8 mouse cellular contexts compared by ENCODE assay signal in genomic region chr9:50616161-50616560, GRCm38 (mm10). TPM values are rescaled to one million over a fixed set of nuclear protein-coding genes. Genes with fewer than 3 reads are reported as not detected.
DNase-seq lines count a peak whose midpoint lies in the region; ATAC-seq and TF ChIP-seq lines count a peak whose summit lies in the region.

No protein-coding gene starts in this region.

- peaks cover 35% of the 10 kb centered on the region for H3K36me3 ChIP-seq in lung, embryonic 15.5 days
- H3K36me3 ChIP-seq in limb, embryonic 10.5 days: peaks cover 42% of the 10 kb centered on the region
- H3K36me3 ChIP-seq in neural tube, embryonic 15.5 days: peaks cover 36% of the 10 kb centered on the region

- H3K9ac ChIP-seq in lung, embryonic 15.5 days: peak overlapping the region; percentile 100
- peak overlapping the region; percentile 97 for H3K9ac ChIP-seq in neural tube, embryonic 15.5 days (replicated peaks)

- TF ChIP-seq CTCF in embryonic fibroblast, embryonic 13.5 days (IDR thresholded peaks at IDR 0.05; ENCODE audit: borderline replicate concordance, insufficient read depth, low read length): no peak

- no peak overlapping the region; the same call in 1 of the 2 replicates for H3K27ac ChIP-seq in lung, embryonic 15.5 days
- no peak overlapping the region for H3K27ac ChIP-seq in embryonic fibroblast, embryonic 13.5 days (ENCODE audit: insufficient read depth, low read length)
- H3K27ac ChIP-seq in limb, embryonic 10.5 days: peak overlapping the region; percentile 93
- no peak overlapping the region for H3K27ac ChIP-seq in neural tube, embryonic 15.5 days (replicated peaks)

- peaks cover 15% of the 10 kb centered on the region for H3K4me1 ChIP-seq in lung, embryonic 15.5 days
- no peaks in the 10 kb centered on the region for H3K4me1 ChIP-seq in embryonic fibroblast, embryonic 13.5 days (ENCODE audit: control insufficient read depth, insufficient read depth, low read length)
- H3K4me1 ChIP-seq in limb, embryonic 10.5 days: peaks cover 8% of the 10 kb centered on the region
- H3K4me1 ChIP-seq in neural tube, embryonic 15.5 days: peaks cover 27% of the 10 kb centered on the region

- H3K4me2 ChIP-seq in lung, embryonic 15.5 days: peak overlapping the region; percentile 70
- peak overlapping the region; percentile 84 for H3K4me2 ChIP-seq in neural tube, embryonic 15.5 days

- DNase-seq in lung, postnatal 4 days: no peak
- DNase-seq in limb, embryonic 10.5 days (ENCODE audit: low spot score): no peak
- no peak for DNase-seq in ovary, postnatal 14 days (ENCODE audit: low spot score)
- DNase-seq in left cerebral cortex, adult 9 months (ENCODE audit: low spot score in 2 of 2): no peak
- DNase-seq in left cerebral cortex, postnatal 10 days (ENCODE audit: extremely low spot score in 1 of 2, low spot score in 2 of 2): no peak

- no peak for TF ChIP-seq POLR2A in embryonic fibroblast, embryonic 13.5 days (IDR thresholded peaks at IDR 0.05; ENCODE audit: low read depth, low read length)

- ATAC-seq in lung, embryonic 15.5 days (ENCODE audit: borderline replicate concordance, extremely low read depth, low FRiP score, low TSS enrichment): no peak
- no peak for ATAC-seq in neural tube, embryonic 15.5 days (ENCODE audit: low FRiP score)

- peak overlapping the region; percentile 100 for H3K4me3 ChIP-seq in lung, embryonic 15.5 days
- H3K4me3 ChIP-seq in embryonic fibroblast, embryonic 13.5 days (ENCODE audit: insufficient read depth, low read length): peak overlapping the region; percentile 87
- peak overlapping the region; percentile 89 for H3K4me3 ChIP-seq in limb, embryonic 10.5 days
- H3K4me3 ChIP-seq in neural tube, embryonic 15.5 days (replicated peaks): peak overlapping the region; percentile 100

- no peaks in the 10 kb centered on the region for H3K27me3 ChIP-seq in lung, embryonic 15.5 days
- no peaks in the 10 kb centered on the region for H3K27me3 ChIP-seq in limb, embryonic 10.5 days (ENCODE audit: low read depth, poor library complexity, severe bottlenecking)
- H3K27me3 ChIP-seq in neural tube, embryonic 15.5 days (replicated peaks): no peaks in the 10 kb centered on the region

- no peaks in the 10 kb centered on the region for H3K9me3 ChIP-seq in lung, embryonic 15.5 days
- no peaks in the 10 kb centered on the region for H3K9me3 ChIP-seq in limb, embryonic 10.5 days (replicated peaks)
- no peaks in the 10 kb centered on the region for H3K9me3 ChIP-seq in neural tube, embryonic 15.5 days (replicated peaks)

- intact Hi-C loops in left cerebral cortex, postnatal 10 days (cut with DNase I): no loop called here

- WGBS in lung, embryonic 15.5 days: 32% methylated on average over 11 of the region's 11 CpGs
- 43% methylated on average over 11 of the region's 11 CpGs for WGBS in limb, embryonic 10.5 days
- 37% methylated on average over 11 of the region's 11 CpGs for WGBS in neural tube, embryonic 15.5 days

RNA-seq across cellular contexts. Expression of gene Pih1d2, which starts 1.0 kb away (rescaled TPM):
- polyA plus RNA-seq in lung, embryonic 15.5 days (2015; fragmentation: Nextera tagmentation; extraction: Ambion mirVana): 5.5 and 7.1 TPM in 2 replicates
- 1.4 and 1.5 TPM in 2 replicates for polyA plus RNA-seq in embryonic fibroblast, embryonic 13.5 days (2011; ENCODE audit: insufficient read length, low read depth, missing spikeins)
- 5.1 and 5.4 TPM in 2 replicates for polyA plus RNA-seq in limb, embryonic 10.5 days (2016; fragmentation: Nextera tagmentation; extraction: Ambion mirVana)
- 4.1 and 4.6 TPM in 2 replicates for polyA plus RNA-seq in neural tube, embryonic 15.5 days (2015; fragmentation: Nextera tagmentation; extraction: Ambion mirVana)
- 1 to 10 TPM; 1.4 to 2.1 TPM for total RNA-seq in left cerebral cortex, postnatal 10 days (2021)

RNA-seq across cellular contexts. Expression of gene Nkapd1, which starts 1.1 kb away (rescaled TPM):
- polyA plus RNA-seq in lung, embryonic 15.5 days (2015; fragmentation: Nextera tagmentation; extraction: Ambion mirVana): 19.1 and 21.6 TPM in 2 replicates
- polyA plus RNA-seq in embryonic fibroblast, embryonic 13.5 days (2011; ENCODE audit: insufficient read length, low read depth, missing spikeins): 18.0 and 24.7 TPM in 2 replicates
- 20.4 and 21.3 TPM in 2 replicates for polyA plus RNA-seq in limb, embryonic 10.5 days (2016; fragmentation: Nextera tagmentation; extraction: Ambion mirVana)
- polyA plus RNA-seq in neural tube, embryonic 15.5 days (2015; fragmentation: Nextera tagmentation; extraction: Ambion mirVana): 18.0 and 18.1 TPM in 2 replicates
- 10 to 100 TPM; 28.9 to 30.3 TPM for total RNA-seq in left cerebral cortex, postnatal 10 days (2021)

RNA-seq across cellular contexts. Expression of gene Timm8b, which starts 12.5 kb away (rescaled TPM):
- 176 and 188 TPM in 2 replicates for polyA plus RNA-seq in lung, embryonic 15.5 days (2015; fragmentation: Nextera tagmentation; extraction: Ambion mirVana)
- polyA plus RNA-seq in embryonic fibroblast, embryonic 13.5 days (2011; ENCODE audit: insufficient read length, low read depth, missing spikeins): 107 and 113 TPM in 2 replicates
- polyA plus RNA-seq in limb, embryonic 10.5 days (2016; fragmentation: Nextera tagmentation; extraction: Ambion mirVana): 297 and 307 TPM in 2 replicates
- polyA plus RNA-seq in neural tube, embryonic 15.5 days (2015; fragmentation: Nextera tagmentation; extraction: Ambion mirVana): 341 and 407 TPM in 2 replicates
- 100 to 1,000 TPM; 215 to 230 TPM for total RNA-seq in left cerebral cortex, postnatal 10 days (2021)

RNA-seq across cellular contexts. Expression of gene Sdhd, which starts 12.5 kb away (rescaled TPM):
- polyA plus RNA-seq in lung, embryonic 15.5 days (2015; fragmentation: Nextera tagmentation; extraction: Ambion mirVana): 305 and 310 TPM in 2 replicates
- 109 TPM in 2 replicates for polyA plus RNA-seq in embryonic fibroblast, embryonic 13.5 days (2011; ENCODE audit: insufficient read length, low read depth, missing spikeins)
- polyA plus RNA-seq in limb, embryonic 10.5 days (2016; fragmentation: Nextera tagmentation; extraction: Ambion mirVana): 337 and 352 TPM in 2 replicates
- polyA plus RNA-seq in neural tube, embryonic 15.5 days (2015; fragmentation: Nextera tagmentation; extraction: Ambion mirVana): 298 and 311 TPM in 2 replicates
- 100 to 1,000 TPM; 145 to 154 TPM for total RNA-seq in left cerebral cortex, postnatal 10 days (2021)

RNA-seq across cellular contexts. Expression of gene Dlat, which starts 43.4 kb away (rescaled TPM):
- polyA plus RNA-seq in lung, embryonic 15.5 days (2015; fragmentation: Nextera tagmentation; extraction: Ambion mirVana): 42.4 and 42.5 TPM in 2 replicates
- 46.2 and 50.0 TPM in 2 replicates for polyA plus RNA-seq in embryonic fibroblast, embryonic 13.5 days (2011; ENCODE audit: insufficient read length, low read depth, missing spikeins)
- 61.7 and 62.1 TPM in 2 replicates for polyA plus RNA-seq in limb, embryonic 10.5 days (2016; fragmentation: Nextera tagmentation; extraction: Ambion mirVana)
- 58.6 and 61.7 TPM in 2 replicates for polyA plus RNA-seq in neural tube, embryonic 15.5 days (2015; fragmentation: Nextera tagmentation; extraction: Ambion mirVana)
- total RNA-seq in left cerebral cortex, postnatal 10 days (2021): 100 to 1,000 TPM; 121 to 129 TPM
